Mouse (Mus musculus): ENCODE measurements around the gene Syngr1.

GRCm38 (mm10) chr15:80062821-80063220 lies 28.3 kb upstream of the Syngr1 start:
- TF ChIP-seq HCFC1 (IDR thresholded peaks at IDR 0.05; ENCODE audit: low read depth, low read length): no peak
- TF ChIP-seq MYC (IDR thresholded peaks at IDR 0.05; ENCODE audit: low read depth, low read length): no peak
- no peak for TF ChIP-seq TBP (IDR thresholded peaks at IDR 0.05; ENCODE audit: low read depth, low read length)

Measured in MEL (cell line).